Mouse (Mus musculus): ENCODE results near the gene Raver2. TPM values are rescaled to one million over a fixed set of nuclear protein-coding genes. Genes with fewer than 3 reads are reported as not detected.

The Raver2 gene
- total RNA-seq, 2 experiments from 2014 or later = 2.5 to 2.7 TPM

Other genes starting within 250 kb of the Raver2 start
- gene Gm10577, start 48.3 kb upstream of the Raver2 start, total RNA-seq (2021) = not detected
- 10 to 100 TPM; 74.9 to 79.6 TPM for gene Jak1, start 196.3 kb downstream of the Raver2 start, total RNA-seq (2021)